Mouse (Mus musculus) MEL-GATA-1-ER (cell line): ENCODE measurements around the gene Gm10642.

ENCODE experiments used
- DNase-seq: peaks from one replicate; pipeline ENCODE4 v3.0.0-alpha.2; 2012; ENCODE audit warnings: low read depth; ENCODE audit errors: extremely low read depth

The Gm10642 gene

DNA sequence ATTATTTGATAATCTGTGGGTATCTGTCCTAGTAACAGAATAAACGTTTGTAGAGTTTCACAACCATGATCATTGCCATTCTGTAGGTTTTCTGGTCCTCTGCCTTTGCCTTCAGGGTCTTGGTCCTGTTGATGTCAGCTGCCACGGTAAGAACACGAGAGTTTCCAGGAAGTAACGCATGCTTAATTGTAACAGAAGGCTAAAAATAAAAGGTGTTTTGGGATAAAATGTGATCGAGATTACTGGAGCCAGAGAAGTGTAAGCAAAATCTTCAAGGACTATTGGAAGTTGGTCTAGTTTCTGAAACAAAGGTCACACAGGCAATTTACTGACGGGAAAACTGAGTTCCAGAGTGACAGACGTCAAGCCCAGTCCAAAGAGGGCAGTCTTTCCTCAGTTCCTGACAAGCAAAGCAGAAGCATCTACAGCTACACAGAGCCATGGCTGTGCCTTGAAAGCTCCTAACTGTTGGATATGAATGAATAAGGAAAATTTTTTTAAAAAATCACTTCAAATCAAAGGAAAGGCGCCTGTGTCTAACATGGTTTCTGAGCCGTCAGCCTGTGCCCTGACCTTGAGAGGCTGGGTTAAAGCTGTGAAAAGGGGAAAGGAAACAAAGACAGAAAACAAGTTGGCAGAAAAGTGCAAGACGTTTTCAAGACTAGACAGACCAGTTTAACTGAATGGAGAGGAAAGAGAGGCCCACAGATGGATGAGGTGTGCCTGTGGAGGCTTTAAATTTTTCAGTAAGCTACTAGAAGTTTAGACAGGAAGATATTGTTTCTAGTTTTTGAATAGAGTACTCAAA, 15.9 kb downstream of the Gm10642 start:
- no peak for DNase-seq

DNA sequence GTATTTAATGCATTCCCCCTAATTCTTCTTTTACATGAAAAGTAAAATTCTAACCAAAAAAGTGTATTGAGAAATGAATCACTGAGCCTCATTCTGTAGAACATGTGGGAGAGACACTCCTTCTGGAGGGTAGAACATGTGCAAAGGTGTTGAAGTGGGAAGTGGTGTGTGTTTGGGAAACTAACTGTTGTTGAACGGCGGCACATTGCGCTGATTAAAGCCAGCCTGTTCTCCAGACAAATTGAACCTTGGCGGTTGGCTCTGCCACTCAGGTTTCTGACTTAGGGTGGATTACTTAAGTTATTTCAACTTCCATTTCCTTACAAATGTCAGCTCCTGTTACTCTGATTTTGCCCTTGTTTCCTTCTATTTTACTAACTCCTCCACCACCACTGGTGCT, 17.6 kb downstream of the Gm10642 start:
- DNase-seq = no peak

DNA sequence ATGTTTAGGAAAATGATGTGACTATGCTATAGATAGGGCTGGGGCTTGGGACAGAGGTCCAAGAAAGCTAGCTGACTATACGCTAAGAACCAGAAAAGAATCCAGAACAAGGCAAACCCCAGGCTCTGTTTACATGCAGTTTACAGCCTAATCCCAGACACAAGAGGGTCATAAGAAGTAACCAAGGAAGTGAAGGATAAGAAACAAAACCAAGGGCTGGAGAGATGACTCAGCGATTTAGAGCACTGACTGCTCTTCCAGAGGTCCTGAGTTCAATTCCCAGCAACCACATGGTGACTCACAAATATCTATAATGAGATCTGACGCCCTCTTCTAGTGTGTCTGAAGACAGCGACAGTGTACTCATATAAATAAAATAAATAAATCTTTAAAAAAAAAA, 19.1 kb downstream of the Gm10642 start:
- no peak for DNase-seq

DNA sequence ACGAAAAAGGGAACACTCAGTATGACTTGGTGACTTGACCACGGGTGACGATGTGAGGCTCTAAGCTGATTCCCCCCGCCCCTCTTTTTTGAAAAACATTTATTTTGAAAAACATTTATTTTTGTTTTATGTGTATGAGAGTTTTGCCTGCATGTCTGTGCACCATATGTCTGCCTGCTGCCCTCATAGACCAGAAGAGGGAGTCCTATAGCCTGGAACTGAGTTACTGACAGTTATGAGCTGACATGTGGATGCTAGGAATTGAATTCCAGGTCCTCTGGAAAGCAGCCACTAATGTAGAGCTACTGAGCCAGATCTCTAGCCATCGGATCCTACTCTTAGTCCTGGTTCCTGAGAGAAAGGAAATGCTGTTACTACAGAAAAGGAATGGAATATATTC, 19.9 kb downstream of the Gm10642 start:
- DNase-seq = no peak

DNA sequence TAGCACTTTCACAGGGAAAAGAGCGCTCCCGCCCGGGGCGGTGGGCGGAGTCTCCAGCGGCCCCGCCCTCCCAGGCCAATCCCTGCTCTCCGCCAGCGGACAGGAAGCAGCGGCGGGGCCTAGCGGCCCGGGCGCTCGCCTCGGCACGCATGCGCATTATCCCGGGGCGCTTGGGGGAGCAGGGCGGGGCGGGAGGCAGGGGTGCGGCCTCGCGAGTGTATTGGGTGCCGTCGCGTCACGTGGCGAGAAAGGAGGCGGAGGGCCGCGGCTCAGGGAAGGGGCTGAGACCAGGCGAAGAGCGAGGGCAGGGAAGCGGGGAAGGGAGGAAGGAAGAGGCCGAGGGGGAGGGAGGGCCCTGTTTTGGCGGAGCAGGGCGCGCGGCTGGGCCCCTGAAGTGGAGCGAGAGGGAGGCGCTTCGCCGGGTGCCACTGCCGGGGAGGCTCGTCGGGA, 22.7 kb downstream of the Gm10642 start, which contains the start of gene Adam10:
Adam10 (plus strand) TSS at position 316 of the 450 bp plus-strand sequence.
- DNase-seq = peak; percentile 91

DNA sequence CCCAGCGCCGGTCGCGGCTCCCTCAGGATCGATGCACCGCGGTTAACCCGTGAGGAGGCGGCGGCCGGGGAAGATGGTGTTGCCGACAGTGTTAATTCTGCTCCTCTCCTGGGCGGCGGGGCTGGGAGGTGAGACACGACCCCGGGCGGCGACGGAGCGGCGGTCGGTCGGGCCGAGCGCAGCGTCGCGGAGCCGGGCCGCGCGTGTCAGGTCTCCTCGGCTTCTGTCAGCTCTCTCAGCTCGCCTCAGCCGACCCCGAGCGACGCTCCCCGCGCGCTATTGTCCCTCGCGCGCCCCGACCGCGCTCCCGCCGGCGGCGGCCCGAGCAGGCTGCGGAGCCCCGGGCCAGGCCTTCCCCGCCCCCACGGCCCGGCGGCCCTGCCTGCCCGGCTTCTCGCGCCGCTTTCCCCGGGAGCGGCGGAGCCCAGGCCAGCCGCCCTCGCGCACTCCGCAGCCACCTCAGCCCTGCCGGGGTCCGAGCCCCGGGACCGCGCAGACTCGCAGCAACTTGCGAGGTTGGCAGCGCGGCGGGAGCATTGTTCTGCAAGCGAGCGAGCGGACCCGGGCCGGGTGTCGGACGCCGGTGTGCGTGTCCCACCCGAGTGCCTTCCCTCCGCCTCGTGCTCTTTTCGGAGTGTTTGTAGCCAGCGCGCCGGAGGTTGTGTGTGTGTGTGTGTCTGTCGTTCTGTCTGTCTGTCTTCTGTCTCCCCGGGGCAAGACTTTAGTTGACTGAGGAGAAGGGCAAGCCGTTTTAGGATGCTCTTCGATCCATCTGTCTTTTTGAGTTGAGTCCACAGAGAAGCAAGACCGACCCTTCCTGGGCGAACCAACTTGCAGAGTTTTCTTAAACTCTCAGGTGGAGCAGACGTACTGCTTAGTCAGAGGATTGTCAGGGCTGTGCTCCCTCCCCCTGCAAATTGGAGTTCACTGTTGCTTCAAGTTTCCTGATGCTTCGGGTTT, 23.4 kb downstream of the Gm10642 start:
- no peak for DNase-seq

DNA sequence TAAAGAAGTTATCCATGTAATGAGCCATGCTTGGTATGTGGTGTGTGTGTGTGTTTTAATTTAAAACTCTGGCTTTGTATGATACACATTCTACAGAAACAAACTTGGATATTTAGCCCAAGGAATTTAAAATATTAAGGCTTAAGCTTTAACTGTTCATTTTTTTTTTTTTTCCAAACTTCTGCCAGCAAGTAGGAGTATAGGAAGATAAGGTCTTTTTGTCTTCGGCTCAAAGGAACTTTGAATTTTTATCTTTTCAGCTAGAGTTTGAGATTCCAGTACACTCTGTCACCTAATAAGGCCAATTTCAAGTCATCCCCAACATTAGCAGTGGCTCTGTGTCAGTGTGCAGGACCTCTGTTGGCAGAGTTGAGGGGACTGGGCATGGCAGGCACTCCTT, 26.2 kb downstream of the Gm10642 start:
- no peak for DNase-seq

DNA sequence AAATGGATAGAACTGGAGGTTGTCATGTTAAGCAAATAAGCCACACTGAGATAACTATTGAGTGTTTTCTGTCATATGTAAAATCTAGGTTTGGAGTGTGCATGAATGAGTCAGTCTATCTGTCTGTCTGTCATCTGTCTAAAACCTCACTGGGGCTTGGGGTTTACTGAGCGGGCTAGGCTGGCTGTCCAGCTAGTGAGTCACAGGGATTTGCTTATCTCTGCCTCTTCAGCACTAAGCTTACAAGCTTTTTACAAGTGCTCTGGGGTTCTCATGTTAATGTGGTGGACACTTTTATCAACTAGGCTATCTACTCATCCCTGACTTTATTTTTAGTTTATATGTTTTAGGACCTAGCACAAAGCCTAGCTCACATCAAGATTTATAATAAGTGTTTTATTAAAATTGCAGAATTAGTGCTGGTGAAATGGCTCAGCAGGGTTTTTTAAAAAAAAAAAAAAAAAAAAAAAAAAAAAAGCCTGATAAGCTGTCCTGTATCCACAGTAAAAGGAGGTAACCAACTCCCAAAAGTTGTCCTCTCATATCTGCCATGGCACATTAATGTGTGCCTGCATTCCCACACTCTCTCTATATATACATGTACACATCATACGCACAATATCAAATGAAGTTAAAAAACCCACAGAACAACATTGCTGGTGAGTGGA, 32.4 kb downstream of the Gm10642 start:
- DNase-seq = no peak

DNA sequence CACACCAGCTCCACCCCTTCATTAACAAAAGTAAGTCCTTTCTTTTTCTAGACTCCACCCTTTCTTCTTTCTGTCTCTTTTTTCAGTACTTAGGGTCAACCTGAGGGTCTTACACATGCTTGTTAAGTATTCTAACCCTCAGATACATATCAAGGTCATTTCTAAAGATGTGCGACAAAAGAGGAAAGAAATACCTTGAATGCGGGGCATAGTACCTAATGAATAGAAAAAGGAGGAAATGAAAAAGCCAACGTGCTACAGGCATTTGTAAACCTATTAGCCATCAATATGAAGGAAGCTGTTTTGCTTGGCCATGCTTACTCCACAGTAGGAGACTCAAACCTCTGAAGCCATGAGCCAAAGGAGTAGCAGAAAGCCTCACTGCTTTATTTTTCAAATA, 33.9 kb downstream of the Gm10642 start:
- DNase-seq = no peak

DNA sequence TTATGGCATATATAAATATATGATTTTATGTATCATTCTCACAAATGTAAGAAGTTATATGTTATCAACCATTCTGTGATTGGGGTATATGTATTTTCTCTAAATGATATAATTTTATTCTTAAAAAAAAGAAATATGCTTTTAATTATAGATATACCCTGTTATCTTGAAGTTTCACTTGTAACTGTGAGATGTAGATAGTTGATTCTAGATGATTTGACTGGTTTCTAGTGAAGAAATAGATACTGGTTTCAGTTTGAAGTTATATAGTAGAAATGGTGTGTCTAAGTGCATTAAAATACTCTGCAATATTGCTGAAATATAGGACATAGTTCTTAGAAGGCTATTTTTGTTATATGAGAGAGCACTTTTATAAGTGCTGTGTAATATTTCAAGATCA, 34.5 kb downstream of the Gm10642 start:
- DNase-seq = no peak

DNA sequence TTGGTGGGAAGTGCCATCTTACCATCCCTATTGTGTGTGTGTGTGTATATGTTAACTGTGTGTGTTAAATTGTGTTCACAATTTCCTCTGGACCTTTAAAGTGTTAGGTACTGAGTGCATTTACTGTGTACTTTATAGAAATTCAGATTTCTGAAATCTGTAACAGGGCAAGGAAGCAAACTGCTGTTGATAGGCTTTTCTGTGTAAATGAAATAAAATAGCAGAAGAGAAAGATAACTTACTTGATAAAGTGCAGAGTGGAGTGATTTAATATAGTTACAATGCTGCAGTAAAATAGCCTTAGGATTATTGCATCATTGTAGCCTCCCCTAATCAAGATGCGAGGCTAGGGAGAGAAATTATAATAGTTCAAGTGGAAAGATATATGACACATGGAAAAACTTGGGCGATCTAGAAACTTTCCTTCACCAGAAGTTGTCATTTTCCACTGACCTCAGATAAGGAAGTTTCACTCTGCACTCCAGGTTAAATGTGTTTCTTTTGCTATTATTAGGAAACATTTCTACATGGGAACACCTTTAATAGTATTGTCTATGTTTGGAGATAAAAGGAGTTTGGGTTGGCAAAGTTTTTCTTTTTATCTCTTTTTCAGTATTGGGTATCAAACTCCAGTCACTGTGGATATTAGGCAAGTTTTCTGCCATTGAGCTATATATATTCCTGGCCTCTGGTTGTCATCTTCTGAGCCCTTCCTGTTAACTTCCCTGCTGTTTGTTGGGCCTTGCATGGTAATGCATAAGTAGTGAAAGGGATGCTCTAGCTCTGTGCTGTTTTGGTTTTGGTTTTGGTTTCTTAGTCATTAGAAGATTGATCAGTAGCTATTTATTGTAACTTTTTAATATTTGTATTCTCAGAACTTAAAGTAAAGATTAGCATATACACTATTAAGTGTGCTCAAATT, 36.0 kb downstream of the Gm10642 start:
- no peak for DNase-seq

DNA sequence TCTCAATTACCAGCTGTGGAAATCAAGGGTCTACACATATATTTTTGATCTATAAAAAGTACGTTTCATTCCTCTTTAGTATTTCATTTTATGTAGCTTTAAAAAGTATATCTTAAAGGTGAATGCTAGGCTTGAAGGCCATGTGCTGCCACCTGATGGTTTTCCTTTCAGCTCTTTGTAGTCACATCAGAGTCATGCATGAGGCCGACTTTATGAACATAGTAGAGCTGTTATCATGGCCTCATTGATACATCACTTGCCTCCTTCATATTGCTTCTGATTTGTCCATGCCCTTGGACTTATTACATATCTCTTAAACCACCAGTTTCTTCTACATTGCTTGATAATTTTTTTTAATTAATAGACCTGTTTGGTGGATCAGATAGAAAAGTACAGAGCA, 39.7 kb downstream of the Gm10642 start:
- DNase-seq = no peak

DNA sequence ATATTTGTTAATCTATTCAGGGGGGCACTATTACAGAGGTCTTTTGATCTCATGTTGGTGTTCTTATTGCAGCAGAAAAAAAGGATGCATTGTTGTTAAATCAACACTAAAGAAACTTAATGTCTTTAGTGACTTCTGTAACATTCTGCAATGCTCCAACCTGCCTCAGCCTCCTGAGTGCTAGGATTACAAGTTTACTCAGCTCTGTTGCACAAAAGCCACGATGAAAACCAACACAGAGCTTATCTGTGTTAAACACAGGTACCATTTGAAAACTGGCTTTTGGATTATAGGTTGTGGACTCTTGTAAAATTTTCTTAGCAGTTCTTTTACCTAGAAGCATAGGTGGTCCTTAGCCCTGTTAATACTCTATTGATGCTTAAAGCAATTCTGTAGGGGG, 42.0 kb downstream of the Gm10642 start:
- DNase-seq = no peak

DNA sequence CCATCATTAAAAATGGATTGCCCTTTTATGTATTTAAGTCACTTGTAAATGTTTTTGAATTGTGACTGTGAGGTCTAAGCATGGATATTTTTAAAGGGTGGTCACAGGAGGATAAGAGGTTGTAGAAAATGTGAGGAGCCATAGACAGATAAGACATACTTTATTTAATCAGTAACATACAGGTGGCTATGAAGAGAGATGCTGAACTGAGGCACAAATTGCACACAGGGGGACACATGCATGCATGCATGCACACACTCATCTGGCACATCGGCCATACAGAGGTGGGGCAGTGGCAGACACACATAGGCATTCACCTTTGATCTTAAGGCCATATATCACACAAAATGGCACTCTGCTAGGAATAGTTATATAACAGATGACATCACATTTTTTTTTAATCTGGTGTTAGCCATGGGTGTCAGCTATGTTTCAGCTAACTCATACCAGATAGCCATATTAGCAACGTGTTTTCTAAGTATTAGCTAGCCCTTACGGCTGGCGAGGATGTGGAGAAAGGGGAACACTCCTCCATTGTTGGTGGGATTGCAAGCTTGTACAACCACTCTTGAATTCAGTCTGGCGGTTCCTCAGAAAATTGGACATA, 47.6 kb downstream of the Gm10642 start:
- DNase-seq = no peak

DNA sequence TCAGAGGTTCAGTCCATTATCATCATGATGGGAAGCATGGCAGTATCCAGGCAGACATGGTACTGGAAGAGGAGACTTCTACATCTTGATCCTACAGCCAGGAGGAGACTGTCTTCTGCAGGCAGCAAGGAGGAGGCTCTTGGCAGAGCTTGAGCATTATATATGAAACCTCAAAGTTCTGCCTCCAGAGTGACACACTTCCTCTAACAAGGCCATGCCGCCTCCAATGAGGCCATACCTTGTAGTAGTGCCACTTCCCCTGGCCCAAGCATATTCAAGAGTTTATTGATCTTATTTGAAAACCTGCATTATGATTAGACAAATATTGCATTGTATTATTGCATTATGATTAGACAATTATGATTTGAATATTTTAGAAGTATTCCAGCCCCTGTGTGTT, 50.4 kb downstream of the Gm10642 start:
- no peak for DNase-seq
